Mouse (Mus musculus) natural killer cell, adult 2 months (primary cell): Measurements from ENCODE around the gene Fam234b.

ENCODE experiments used
- DNase-seq, 2 experiments: peaks; one replicate each; pipeline ENCODE4 v3.0.0; 2022; ENCODE audit warnings: low spot score in 2 of 2

Fam234b gene

DNA sequence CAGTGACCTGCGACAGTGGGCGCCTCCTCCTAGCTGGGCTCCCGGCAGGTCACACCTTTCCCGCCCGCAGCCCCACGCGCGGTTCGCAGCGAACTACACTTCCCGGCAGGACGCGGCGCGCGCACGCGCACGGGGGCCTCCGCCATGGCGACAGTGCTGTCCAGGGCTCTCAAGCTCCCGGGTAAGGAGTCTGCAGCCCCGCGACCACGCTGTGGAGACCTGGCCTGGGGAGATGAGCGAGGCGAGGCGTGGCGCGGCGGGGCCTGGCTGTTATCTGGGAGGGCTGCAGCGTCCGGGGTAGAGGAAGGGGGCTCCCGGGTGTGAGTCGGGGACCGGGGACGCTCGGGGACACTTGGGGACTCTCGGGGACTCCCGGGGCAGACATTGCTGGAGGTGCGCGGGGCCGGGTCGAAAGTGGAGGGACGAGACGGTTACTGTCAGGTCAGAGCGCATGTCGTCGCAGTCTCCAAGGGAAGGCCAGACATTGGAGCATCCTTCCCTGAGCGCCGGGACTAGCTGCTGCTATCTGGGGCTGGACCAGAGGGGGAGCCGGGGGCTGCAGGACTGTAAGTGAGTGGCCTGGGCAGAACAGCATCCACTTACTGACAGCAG lies at the start of gene Fam234b, which contains the start of gene Hebp1:
TSS of gene Fam234b (plus strand) at position 57 of the 612 bp plus-strand sequence.
TSS of gene Hebp1 (minus strand) at position 102 of the 612 bp plus-strand sequence.
- DNase-seq, result peak; percentile 63 to 70

- no peak for DNase-seq
These were observed 49.3 kb upstream of the Fam234b start for GRCm38 (mm10) chr6:135148506-135148905.

DNA sequence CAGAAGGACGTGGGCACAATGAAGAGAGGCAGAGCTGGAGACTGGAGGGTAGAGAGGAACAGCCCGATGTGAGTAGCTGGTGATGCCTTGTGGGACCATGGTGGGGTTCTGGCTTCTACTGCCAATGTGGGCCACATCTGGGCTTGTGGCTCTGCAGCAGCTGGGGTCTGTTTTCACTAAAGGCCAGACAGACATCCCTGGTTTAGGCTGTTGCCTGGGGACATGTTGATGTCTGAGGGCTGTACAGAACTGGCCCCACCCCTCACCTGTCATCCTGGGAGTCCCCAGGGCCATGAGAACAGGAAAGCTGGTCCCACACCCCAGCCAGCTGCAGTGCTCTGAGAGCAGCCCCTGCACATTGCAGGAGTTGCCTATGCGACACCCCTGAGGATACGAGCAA lies 48.6 kb upstream of the Fam234b start:
- DNase-seq, result no peak

DNA sequence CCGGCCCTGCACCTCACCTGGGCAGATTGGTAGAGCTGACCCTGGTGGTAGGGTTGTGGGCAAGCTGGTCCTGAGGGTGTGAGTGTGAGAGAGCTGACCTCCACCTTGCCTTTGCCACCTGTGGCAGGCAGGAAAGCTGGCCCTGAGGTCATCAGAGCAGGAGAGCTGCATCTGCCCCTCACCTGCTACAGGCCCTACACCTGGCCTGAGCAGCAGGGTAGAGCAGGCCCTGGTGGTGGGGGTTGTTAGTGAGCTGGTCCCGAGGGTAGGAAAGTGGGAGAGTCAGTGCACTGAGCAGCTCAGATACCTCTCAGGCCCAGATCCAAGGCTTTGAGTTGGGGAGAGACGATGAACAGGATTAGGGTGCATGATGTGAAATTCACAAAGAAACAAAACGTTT lies 48.1 kb upstream of the Fam234b start:
- no peak for DNase-seq

- DNase-seq, result no peak
These were observed 47.5 kb upstream of the Fam234b start for GRCm38 (mm10) chr6:135150311-135150710.

DNA sequence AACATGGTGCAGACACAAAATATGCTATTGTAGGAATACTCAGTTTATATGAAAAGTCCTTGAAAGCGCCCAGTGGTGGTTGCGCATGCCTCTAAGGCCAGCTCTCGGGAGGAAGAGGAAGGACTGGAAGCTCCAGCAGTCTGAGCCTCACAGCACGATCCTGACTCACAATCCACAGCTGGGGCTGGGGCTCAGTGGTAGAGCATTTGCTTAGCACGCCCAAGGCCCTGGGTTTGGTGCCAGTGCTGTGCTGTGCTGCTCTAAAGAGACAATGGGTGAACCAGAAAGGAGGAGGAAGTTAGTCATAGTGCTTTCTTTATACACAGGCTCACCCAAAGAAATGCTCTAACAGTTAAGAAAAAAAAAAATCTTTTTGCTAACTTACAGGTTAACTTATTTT lies 44.1 kb upstream of the Fam234b start:
- DNase-seq, result no peak

DNA sequence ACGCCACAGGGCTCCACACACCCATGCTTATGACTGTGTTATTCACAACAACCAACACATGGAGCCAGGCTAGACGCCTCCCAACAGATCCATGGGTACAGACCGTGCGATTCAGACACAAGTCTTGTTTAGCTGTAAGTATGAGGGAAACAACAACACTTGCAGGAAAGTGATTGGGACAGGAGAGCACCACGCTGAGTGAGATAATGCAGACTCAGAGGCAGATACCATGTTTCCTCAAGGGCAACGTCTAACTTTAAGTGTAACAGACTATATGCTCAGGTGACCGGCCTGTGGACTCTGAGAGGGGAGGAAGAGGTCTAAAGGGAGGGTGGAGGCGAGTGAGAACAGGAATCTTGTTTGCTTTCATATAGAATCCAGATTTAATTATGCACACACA lies 41.2 kb upstream of the Fam234b start:
- DNase-seq, result no peak

DNA sequence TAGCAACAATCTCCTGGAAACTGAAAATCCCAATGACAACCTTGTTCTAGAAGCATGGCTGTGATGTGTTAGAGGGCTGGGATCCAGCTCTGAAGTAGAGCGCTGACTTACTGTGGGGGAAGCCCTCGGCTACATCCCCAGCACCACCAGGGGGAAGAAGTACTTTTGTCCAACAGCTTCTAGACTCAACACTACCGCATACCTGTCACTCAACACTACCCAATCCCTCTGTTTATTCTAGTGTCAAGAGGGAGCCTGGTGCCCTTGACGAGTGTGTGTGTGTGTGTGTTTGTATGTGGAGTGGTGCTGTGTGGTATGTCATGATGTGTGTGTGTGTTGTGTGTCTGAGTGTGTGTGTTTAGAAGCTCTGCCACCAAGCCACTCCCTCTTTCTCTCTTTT lies 40.3 kb upstream of the Fam234b start:
- DNase-seq, result no peak

- DNase-seq, result no peak
These were observed 39.3 kb upstream of the Fam234b start for GRCm38 (mm10) chr6:135158509-135158908.

- no peak for DNase-seq
These were observed 36.4 kb upstream of the Fam234b start for GRCm38 (mm10) chr6:135161356-135161755.

GRCm38 (mm10) chr6:135162311-135162710 lies 35.5 kb upstream of the Fam234b start:
- DNase-seq, result no peak

GRCm38 (mm10) chr6:135162861-135163260 lies 34.9 kb upstream of the Fam234b start:
- no peak for DNase-seq

- DNase-seq, result no peak
These were observed 32.6 kb upstream of the Fam234b start for GRCm38 (mm10) chr6:135165191-135165590.

DNA sequence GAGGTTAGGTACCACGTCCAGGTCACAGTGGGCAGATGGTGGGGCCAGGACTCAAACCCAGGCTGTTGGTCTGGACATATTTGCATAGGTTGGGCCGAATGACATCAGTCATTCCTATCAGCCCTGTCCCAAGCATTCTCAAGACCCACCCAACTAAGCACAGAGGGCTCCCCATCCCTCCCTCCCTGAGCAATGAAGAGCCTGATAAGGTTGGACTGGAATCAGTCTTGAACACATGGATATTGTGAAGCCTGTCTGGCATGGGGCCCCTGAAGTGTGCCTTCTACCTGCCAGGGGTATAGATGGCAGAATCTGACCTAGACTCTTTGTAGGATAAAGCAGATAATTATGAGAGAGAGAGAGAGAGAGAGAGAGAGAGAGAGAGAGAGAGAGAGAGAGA lies 32.1 kb upstream of the Fam234b start:
- DNase-seq, result no peak

DNA sequence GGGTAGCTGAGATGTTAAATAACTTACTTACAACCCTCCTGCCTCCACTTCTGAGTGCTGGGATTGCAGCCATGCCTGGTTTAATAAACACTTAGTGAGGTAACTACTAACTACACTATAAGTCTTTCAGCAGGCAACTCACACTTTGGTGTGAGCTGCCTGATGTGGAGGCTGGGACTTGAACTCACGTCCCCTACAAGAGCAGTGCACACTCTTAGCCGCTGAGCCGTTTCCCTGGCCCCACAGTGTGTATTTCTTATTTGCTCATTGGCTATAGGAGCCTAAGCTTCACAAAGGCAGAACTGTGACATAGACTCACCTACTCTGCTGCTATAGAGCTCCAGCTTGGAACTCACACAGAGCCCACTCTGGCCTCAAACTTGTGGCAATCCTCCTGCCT lies 31.5 kb upstream of the Fam234b start:
- no peak for DNase-seq

DNA sequence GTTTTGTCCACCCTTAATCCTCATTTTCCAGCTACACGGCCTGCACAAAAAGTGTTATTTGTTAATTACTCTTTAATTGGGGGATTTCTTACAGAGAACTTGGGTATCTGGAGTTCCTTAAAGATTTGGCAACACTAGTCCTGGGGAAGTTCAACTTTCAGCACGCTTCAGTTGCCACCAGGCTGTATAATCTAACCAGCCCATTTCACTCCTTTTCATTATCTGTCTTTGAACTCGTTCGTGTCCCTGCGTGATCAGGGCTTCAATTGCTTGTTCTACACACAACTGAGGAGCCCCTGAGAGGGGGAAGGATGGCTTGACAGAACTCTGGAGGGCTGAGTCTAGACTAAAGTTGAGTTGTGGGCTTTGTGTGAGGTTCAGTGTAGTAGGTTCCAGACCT lies 31.1 kb upstream of the Fam234b start:
- DNase-seq, result no peak

GRCm38 (mm10) chr6:135167380-135168311 lies 30.1 kb upstream of the Fam234b start:
- peak; percentile 68 to 73 for DNase-seq

DNA sequence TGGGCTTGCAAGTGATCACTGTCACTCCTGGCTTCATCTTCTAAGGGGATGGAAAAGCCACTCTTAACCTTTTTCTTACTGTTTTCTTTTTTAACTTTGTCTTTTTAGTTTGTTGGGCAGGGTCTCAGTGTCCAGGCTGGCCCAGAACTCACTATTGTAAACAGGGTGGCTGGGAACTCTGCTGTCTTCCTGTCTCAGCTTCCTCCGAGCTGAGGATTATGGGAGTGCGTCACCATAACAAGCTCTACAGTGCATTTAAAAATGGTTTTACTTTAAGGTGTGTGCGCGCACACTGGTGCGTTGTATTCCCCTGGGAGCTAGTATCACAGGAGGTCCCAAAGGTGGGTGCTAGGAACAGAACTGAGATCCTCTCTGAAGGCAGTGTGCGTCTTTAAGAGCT lies 29.3 kb upstream of the Fam234b start:
- DNase-seq, result peak; percentile 37 to 53

DNA sequence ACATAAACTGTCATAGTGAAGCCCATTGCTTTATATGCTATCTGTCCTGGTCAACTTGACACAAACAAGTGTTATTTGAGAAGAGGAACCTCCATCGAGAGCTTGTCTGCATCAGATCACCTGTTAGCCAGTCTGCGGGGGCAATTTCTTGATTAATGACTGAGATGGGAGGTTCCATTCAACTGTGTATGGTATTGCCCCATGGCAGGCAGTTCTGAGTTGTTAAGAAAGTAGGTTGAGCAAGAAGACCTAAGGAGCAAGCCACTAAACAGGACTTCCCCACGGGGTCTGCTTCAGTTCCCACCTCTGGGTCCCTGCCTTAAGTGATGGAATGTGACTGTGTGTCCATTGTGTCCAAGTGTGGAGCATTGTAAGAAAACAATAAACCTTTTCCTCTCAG lies 28.5 kb upstream of the Fam234b start:
- DNase-seq, result no peak

DNA sequence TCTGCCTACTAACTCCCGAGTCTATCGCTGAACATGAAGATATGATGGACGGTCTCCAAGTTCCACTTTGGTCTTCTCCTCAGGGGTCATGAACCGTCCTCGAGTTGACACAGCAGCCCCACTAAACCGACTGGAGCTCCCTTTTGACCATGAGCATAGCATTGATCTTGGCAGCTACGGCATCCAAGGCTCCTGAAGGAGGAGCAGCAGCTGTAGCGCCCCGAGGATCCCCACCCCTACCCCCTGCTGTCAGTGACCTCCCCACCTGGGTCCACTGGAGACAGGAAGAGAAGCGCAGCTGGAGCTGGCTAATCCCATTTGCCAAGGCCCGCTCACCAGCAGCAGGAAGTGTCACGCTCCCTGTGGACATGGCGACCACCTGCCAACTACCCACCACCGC lies 26.0 kb upstream of the Fam234b start:
- DNase-seq, result no peak

GRCm38 (mm10) chr6:135175014-135175413 lies 22.8 kb upstream of the Fam234b start:
- DNase-seq, result no peak

- DNase-seq, result peak; percentile 17
These were observed 20.5 kb upstream of the Fam234b start for GRCm38 (mm10) chr6:135177271-135177670.

- DNase-seq, result no peak
These were observed 19.2 kb upstream of the Fam234b start for GRCm38 (mm10) chr6:135178599-135178998.
